Mouse (Mus musculus): ENCODE data around the gene Rpf2.

GRCm38 (mm10) chr10:40286767-40287166 is 39.9 kb upstream of the Rpf2 start:
- TF ChIP-seq CTCF (IDR thresholded peaks at IDR 0.05; ENCODE audit: control insufficient read depth, insufficient read depth, low read length): no peak
- no peak for TF ChIP-seq POLR2A (IDR thresholded peaks at IDR 0.05; ENCODE audit: borderline replicate concordance, control insufficient read depth, low read depth, low read length)
